Mouse (Mus musculus) granulocyte monocyte progenitor cell, adult 5-6 weeks (primary cell): ENCODE measurements around the gene Ptpn1. TPM values are rescaled to one million over a fixed set of nuclear protein-coding genes. Genes with fewer than 3 reads are reported as not detected.

Experiments
- ATAC-seq: replicated peaks from 2 replicates; pipeline ENCODE4 v1.8.0; 2016; ENCODE audit warnings: mild to moderate bottlenecking, moderate TSS enrichment, inconsistent platforms; ENCODE audit not compliant: poor library complexity, severe bottlenecking
- total RNA-seq, 2 experiments: library from RNA; stranded (forward) in 1 of 2; stranded (reverse) in 1 of 2; fragments of 200-712, 200-1000 nt in 1 of 2; fragments of >200 nt in 1 of 2; fragmentation: Nextera tagmentation in 1 of 2; gene quantifications; 2 replicates each; pipeline ENCODE4 v1.2.3; 2014 to 2017

Ptpn1 gene
- total RNA-seq, 2 experiments from 2014 or later: 20.9 to 37.3 TPM

DNA sequence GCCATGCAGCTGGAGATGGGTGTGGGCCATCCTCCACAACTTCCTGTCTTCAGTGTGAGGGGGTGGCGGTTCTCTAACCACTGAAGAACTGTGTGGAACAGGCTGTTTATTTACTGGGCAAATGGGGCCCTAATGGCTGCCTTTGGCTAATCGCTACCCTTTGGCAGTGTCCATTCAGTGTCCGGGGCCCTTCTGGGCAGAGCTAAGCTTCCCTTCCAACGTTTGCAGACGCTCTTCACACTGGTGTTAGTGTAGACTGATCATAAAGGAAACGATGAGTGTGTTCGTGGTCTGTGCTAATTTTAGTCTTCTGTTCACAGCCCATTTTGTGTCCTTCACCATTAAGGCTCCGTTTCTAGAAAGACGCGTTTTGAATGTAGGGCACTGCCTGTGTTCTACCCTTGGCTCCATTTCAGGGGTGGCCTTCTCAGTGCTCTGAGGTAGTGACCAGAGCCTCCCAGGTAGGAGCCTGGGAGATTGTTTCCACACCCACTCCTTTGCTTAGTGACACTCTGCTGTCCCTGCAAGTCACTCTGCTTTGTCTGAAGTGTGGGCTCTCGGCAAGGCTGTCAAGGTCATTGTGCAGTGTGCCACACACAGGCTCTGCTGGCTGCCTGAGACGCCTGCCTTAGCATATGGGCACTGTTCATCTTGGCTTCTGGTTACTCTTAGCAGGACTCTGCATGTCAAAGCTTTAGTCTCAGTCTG lies 11.2 kb downstream of the Ptpn1 start:
- ATAC-seq: peak; percentile 64

- no peak for ATAC-seq
Observed at GRCm38 (mm10) chr2:167944193-167944592, 12.3 kb downstream of the Ptpn1 start.

DNA sequence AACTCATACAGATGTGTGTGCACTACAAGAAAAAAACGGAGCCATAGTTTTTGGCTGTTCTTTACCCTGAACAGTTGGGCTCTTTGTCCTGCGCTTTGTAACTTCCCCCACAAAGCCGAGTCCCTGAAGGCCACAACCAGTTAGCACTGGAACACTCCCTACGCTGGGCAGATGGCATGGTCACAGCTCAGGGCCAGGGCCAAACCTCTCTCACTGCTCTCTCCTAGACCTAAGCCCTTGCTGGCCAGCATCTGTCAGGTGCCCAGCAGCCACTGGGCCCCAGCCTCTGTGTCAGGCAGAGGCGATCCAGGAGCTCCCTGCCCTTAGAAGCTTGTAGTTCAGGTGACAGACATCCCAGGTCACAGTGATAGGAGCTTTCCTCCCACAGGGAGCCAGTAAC lies 13.6 kb downstream of the Ptpn1 start:
- no peak for ATAC-seq

DNA sequence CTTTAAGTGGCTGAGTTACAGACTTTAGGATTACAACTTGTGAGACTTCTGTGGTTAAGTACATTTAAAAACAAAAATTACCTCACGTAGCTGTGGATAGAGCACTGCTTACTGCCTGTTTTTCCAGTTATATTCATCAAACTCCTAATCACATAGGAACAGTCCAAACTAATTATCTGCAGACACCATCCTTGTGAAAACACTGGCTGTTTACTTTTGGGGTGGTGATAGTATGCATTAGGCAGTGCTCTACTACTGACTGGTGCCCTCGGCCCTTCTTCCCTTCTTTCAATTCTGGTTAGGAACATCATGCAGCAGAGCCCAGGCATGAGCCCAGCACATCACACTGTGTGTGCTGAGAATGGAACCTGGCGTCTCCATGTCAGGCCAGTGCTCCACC lies 15.4 kb downstream of the Ptpn1 start:
- no peak for ATAC-seq

GRCm38 (mm10) chr2:167948047-167948446 lies 16.2 kb downstream of the Ptpn1 start:
- 0 out of 2 replicates have a peak, but pooled peaks have one; percentile 6 for ATAC-seq

DNA sequence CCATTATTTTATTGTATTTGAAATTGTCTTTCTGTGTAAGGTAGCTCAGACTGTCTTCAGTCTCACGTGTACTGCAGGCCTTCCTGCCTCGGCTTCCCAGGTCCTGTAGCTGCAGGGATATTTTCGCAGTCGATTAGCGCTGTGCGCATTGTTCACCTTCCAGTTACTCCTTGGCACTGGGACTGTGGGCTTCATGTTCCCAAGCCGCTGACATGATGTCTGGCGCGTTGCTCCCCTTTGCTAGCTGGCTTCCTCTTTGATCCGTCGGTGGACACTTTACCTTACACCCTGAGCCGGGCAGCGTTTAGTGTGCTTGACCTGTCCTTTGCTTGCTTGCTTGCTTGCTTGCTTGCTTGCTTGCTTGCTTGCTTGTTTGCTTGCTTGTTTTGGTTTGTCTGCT lies 16.7 kb downstream of the Ptpn1 start:
- no peak for ATAC-seq

DNA sequence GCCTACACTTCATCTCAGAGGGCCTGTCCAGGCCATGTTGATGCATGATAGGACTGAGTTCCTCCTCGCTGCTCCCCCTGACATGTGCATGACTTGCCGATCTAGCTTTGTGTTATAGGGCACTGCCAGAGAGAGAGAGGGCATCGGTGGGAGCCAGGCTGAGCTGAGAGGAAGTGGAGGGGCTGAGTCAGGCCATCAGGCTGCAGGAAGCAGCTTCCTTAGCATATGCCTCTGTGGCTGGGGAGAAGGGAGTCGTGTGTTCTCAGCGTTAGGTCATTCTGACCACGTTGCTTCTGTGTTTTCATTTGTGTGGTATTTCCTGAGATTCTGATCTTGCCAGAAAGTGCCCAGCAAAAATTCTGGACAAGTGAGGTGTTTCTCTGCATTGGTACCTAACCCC lies 17.4 kb downstream of the Ptpn1 start:
- peak; percentile 88 for ATAC-seq

GRCm38 (mm10) chr2:167949808-167950207 lies 18.0 kb downstream of the Ptpn1 start:
- ATAC-seq: no peak

DNA sequence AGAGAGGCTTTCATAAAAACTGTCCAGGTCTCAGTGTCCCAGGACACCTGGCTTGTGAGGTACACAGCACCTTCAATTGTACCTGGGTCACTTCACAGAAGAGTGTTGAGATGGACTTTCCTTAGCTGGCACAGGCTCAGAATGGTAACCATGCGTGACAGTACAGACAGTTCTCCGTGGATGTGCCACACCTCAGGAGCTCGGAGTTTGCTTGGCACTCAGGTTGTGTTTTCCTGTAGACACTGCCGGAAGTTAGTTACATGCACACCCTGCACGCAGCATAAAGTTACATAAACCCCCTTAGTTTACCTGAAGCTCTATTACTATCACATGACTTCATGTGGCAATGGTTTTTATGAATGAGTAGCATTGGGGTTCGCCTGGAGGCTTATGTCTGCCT lies 18.8 kb downstream of the Ptpn1 start:
- ATAC-seq: no peak

DNA sequence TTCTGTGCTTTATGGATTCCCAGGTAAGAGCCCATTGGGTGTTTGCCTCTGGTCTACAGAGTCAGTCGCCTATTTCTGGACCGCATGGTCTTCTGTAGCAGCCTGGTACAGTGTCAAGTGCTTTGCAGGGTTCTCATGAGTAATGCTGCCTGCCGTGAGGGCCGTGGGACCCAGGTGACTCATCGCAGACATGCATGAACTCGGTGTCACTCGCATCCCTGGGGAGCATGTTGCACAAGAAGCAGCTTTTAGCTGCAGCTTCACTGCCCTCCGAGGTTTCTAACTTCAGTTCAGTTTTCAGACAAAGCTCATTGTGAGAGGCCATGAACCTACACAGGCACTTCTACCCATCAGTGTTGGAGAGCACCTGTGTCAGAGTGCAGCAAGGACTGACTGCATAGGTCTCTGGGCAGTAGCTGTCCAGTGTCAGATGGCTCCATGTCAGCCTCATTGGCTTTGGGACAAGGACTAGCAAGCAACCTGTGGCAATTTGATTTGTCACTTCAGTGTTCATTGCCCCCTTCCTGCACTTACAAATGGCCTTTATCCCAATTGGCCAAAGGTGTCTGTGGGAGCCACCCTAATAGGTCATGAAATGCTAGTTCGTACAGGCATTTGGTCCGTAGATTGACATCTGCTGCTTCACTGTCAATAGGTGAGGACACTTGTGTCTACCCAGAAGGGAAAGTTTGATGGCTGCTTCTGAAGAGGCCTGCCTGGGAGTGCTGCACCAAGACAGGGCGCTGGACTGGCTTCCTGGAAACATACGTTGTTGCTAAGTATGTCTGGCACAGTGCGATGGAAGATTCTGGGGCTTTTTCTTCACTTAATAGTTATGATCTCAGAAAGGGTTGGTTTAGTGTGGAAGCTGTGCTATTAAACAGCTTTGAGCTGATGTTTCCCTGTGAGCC lies 19.7 kb downstream of the Ptpn1 start:
- ATAC-seq: no peak

GRCm38 (mm10) chr2:167953819-167954218 lies 22.0 kb downstream of the Ptpn1 start:
- ATAC-seq: no peak

DNA sequence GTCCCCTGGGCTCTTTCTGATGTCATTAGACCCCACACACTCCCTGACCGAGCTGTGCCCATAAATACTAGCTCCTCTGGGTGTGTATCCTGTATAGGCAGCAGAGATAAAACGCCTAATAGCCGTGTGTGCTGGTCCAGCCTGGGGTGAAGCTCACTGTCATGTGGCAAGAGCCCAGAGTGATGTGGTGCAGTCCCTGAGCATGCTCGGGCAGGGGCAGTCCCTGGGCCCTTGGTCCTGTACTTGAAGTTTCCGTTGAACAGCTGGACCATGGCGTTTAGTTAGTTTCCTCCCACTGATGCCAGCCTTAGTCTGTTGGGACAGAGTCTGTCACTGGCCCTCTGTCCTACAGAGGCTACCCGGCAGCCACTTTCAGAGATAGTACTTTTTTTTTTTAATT lies 23.1 kb downstream of the Ptpn1 start:
- no peak for ATAC-seq

GRCm38 (mm10) chr2:167957539-167957938 lies 25.7 kb downstream of the Ptpn1 start:
- peak; percentile 41; the same call in 1 of the 2 replicates for ATAC-seq

DNA sequence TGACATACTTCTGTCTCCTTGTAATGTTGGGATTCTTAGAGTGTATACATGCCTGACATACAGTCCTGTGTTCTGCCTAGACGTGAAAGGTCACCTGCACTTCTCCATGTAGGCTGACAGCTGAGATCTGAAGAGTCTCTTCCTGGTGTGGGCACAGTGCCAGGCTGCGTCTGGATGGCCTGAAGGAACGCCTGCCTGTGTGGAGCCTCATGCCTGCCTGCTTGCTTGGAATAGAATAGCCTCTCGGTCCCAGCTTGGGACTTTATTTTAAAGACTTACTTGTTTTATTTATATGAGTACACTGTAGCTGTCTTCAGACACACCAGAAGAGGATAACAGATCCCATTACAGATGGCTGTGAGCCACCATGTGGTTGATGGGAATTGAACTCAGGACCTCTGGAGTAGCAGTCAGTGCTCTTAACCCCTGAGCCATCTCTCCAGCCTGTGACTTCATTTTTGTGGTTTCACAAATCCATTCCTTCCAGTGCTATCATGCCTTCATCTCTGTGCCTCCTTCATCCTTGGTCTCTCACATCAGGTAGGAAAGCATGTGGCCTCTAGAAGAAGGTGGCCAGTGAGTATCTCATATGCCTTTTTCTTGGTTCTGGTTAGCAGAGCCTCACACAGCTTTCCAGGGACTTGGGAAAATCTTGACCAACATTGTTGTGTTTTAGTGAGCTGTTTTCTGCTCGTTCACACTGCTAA lies 26.4 kb downstream of the Ptpn1 start:
- ATAC-seq: no peak

GRCm38 (mm10) chr2:167958843-167959242 lies 27.0 kb downstream of the Ptpn1 start:
- peak; percentile 70 for ATAC-seq

- peak; percentile 26 for ATAC-seq
Observed at GRCm38 (mm10) chr2:167959384-167959911, 27.6 kb downstream of the Ptpn1 start.

DNA sequence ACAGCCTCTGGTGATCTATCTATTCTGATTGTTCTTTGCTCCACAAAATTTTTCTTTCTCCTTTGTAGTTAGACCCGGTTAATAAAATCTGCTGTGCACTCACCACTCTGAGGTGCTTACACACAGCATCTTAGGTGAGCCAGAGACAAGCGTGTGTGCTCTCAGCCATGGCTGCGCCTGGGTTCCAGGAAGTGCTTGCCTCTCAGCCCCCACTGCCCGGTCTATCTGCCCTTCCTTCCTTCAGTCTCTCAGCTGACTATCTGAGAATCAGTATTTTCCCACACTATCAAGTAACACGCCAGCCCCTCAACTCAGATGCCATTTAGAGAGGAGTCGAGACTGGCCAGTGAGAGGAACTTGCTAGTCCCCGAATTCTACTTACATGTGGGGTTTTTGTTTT lies 28.1 kb downstream of the Ptpn1 start:
- ATAC-seq: no peak

DNA sequence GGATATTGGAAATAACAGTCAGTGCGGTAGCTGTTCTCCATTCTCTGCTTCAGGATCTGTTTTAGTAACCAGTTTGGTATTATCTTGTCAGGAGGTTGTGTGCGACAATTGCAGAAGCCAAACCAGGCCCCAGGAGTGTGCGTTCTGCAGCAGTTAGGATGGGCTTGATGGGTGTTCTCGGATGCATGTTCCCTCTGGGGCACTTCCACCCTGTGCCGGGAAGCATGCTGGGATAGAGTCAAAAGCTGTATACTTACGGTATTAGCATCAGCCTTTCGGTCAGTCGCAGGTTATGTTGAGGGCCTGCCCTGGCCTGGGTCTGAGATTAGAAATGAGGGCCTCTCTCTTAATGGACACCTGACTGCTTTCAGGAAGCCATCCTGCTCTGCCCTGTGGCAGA lies 28.7 kb downstream of the Ptpn1 start:
- no peak for ATAC-seq

GRCm38 (mm10) chr2:167962347-167962746 lies 30.5 kb downstream of the Ptpn1 start:
- ATAC-seq: no peak

- ATAC-seq: no peak
Observed at GRCm38 (mm10) chr2:167963176-167963575, 31.3 kb downstream of the Ptpn1 start.
